ENCODE assay signal across 37 mouse cellular contexts in genomic region chr5:17591908-17592307, GRCm38 (mm10). TPM values are rescaled to one million over a fixed set of nuclear protein-coding genes. Genes with fewer than 3 reads are reported as not detected.
"Had no signal": no experiment of that assay in that cellular context is flagged by ENCODE, and none has a peak within 500 bp of the region (broad histone marks: within the 10 kb centered on the region; RNA-seq: fewer than 3 reads in every experiment).

No protein-coding gene starts in this region.

- H3K36me3 ChIP-seq: heart, embryonic 10.5 days; heart, embryonic 12.5 days; heart, embryonic 13.5 days; heart, embryonic 15.5 days; hindbrain, embryonic 10.5 days; hindbrain, embryonic 12.5 days; hindbrain, embryonic 13.5 days; hindbrain, embryonic 15.5 days; intestine, embryonic 15.5 days had no signal

- H3K4me3 ChIP-seq: heart, embryonic 10.5 days; heart, embryonic 12.5 days; heart, embryonic 13.5 days; heart, embryonic 15.5 days; hindbrain, embryonic 10.5 days; hindbrain, embryonic 12.5 days; hindbrain, embryonic 13.5 days; hindbrain, embryonic 15.5 days; intestine, embryonic 15.5 days; kidney, embryonic 15.5 days; layer of hippocampus, adult 2 months; left cerebral cortex, adult 2 months had no signal

- ATAC-seq: hindbrain, embryonic 16.5 days; hindbrain, postnatal 0 days; inflammation-experienced regulatory T-cells, adult 6 months; intestine, embryonic 15.5 days; intestine, embryonic 16.5 days; intestine, postnatal 0 days had no signal

- H3K9me3 ChIP-seq: heart, embryonic 10.5 days; heart, embryonic 12.5 days; heart, embryonic 13.5 days; heart, embryonic 15.5 days; hindbrain, embryonic 10.5 days; hindbrain, embryonic 12.5 days; hindbrain, embryonic 13.5 days; hindbrain, embryonic 15.5 days; intestine, embryonic 15.5 days; kidney, embryonic 15.5 days had no signal

- H3K4me1 ChIP-seq: heart, embryonic 10.5 days; heart, embryonic 12.5 days; heart, embryonic 13.5 days; heart, embryonic 15.5 days; hindbrain, embryonic 10.5 days; hindbrain, embryonic 12.5 days; hindbrain, embryonic 13.5 days; hindbrain, embryonic 15.5 days; intestine, embryonic 15.5 days; kidney, embryonic 15.5 days had no signal

- H3K4me2 ChIP-seq: heart, embryonic 11.5 days; heart, embryonic 12.5 days; heart, embryonic 13.5 days; heart, embryonic 15.5 days; hindbrain, embryonic 12.5 days; hindbrain, embryonic 13.5 days; hindbrain, embryonic 14.5 days; hindbrain, embryonic 15.5 days; intestine, embryonic 15.5 days; kidney, embryonic 15.5 days had no signal

- H3K27me3 ChIP-seq: heart, embryonic 12.5 days; heart, embryonic 13.5 days; heart, embryonic 15.5 days; hindbrain, embryonic 12.5 days; hindbrain, embryonic 13.5 days; hindbrain, embryonic 15.5 days; intestine, embryonic 15.5 days; kidney, embryonic 15.5 days had no signal

- DNase-seq: heart, postnatal 10 days; heart, postnatal 14 days; heart, postnatal 36 days; heart, postnatal 4 days; kidney, adult 11 months; kidney, adult 18-20 months; kidney, adult 2 months; kidney, adult 8-10 months; kidney, adult 9 months; kidney, postnatal 10 days; kidney, postnatal 14 days; kidney, postnatal 25 days; kidney, postnatal 36 days; kidney, postnatal 4 days; layer of hippocampus, adult 9-11 months; layer of hippocampus, postnatal 36 days had no signal

- H3K9ac ChIP-seq: heart, embryonic 12.5 days; heart, embryonic 13.5 days; heart, embryonic 15.5 days; hindbrain, embryonic 12.5 days; hindbrain, embryonic 13.5 days; hindbrain, embryonic 14.5 days; hindbrain, embryonic 15.5 days; intestine, embryonic 15.5 days; kidney, embryonic 15.5 days had no signal

- H3K27ac ChIP-seq: heart, embryonic 10.5 days; heart, embryonic 13.5 days; heart, embryonic 15.5 days; hindbrain, embryonic 10.5 days; hindbrain, embryonic 12.5 days; hindbrain, embryonic 13.5 days; hindbrain, embryonic 14.5 days; hindbrain, embryonic 15.5 days; hindbrain, postnatal 0 days; intestine, embryonic 15.5 days; kidney, embryonic 15.5 days; kidney, postnatal 0 days; layer of hippocampus, adult 2 months; left cerebral cortex, adult 2 months had no signal

RNA-seq across cellular contexts. Expression of gene Sema3c, which starts 17.8 kb away (rescaled TPM):
- total RNA-seq: hematopoietic stem cell, adult 5-6 weeks had no signal
